Mouse (Mus musculus) right cerebral cortex, postnatal 10 days (tissue): ENCODE measurements around the gene Asap2.
A peak's percentile ranks its signal among the peaks of the same experiment; 100 is the strongest.

Source experiments
- DNase-seq, 2 experiments: peaks; one replicate each; pipeline ENCODE4 v3.0.0; 2021; ENCODE audit warnings: low spot score in 2 of 2

The Asap2 gene

DNA sequence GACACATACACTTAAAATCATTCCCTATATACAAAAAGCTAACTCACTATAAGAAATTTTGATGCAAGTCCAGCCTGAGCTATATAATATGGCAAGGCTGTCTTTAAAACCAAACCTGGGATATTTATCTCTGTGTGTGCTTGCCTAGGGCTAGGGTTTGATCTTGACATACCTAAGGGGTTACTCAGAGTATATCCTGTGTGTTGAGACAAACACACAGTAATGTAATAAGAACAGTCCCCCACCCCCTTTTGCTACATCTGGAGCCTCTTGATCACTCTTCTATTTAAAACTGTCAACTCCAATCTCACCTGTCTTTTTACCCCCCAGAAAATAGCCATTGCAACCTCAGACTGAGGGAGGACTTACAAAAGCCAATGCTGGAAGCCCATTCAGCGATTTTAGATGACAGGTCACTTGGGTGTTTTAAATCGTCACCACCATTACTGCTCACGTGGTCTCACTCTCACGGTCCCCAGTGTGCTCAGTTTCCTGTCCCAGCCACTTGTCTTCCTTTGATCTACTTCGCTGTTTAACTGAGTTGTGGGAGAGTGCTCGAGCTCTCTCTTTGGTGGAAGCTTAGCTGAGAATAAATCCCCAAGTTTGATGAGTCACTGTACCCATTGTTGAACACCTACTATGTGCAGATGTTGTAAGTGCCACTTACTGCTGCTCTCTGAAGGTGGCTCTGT, 176.8 kb downstream of the Asap2 start:
- no peak for DNase-seq

GRCm38 (mm10) chr12:21167741-21168140, 177.5 kb downstream of the Asap2 start:
- no peak for DNase-seq

DNA sequence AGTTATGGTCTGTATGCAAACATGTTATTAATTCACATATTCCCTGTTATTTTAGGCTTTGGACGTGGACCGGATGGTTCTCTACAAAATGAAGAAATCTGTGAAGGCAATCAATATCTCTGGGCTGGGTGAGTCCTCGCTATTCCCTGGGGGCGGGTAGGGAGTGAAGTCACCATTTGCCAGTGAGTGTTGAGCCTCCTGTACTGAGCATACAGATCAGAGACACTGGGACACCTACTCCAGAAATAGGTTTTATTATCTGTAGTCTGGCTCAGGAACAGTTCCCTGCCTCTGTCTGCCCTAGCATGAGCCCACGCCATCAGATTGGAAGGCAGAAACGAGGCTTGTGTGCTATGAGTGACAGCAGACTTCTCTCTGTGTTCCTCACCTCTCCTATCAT, 177.9 kb downstream of the Asap2 start:
- no peak for DNase-seq

- no peak for DNase-seq
Measured at GRCm38 (mm10) chr12:21171776-21172490, 181.7 kb downstream of the Asap2 start.

- no peak for DNase-seq
Measured at GRCm38 (mm10) chr12:21173847-21174412, 183.7 kb downstream of the Asap2 start.

GRCm38 (mm10) chr12:21176399-21176798, 186.1 kb downstream of the Asap2 start:
- DNase-seq = no peak

GRCm38 (mm10) chr12:21177123-21177698, 187.0 kb downstream of the Asap2 start:
- no peak for DNase-seq

DNA sequence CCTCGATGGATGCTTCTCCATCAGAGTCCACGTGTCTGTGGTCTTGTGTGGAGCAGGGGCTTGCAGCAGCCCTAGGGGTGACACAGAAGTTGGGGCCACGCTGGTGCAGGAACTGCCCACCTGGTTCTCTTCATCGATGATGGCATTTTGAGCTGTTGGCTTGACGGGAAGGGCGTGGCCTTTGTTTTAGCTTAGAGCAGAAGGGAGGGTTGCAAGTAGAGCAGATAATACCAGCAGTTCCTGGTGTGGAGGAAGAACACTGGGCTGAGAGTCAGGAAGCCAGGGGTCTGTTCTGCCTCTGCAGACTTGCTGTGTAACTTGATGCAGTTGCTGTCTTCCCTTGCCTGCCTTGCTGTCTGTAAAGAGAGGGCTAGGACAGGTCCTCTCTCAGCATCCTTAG, 189.8 kb downstream of the Asap2 start:
- DNase-seq = no peak

DNA sequence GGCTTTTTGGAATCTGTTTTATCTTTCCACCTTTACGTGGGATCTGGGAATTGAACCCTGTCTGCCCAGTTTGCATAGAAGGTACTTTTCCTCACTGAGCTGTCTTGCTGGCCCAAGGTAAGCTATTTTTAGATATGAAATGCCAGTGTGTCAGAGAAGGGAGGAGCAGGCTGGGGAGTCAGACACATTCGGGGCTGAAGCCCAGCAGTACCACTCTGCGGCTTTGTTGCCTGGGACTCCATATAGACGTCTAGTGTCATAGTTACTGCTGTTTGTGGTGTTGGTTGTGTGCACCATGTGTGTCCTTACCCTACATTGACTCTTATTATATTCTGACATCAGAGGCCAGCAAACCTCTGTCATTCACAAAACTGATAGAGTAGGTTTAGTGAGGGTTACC, 192.5 kb downstream of the Asap2 start:
- no peak for DNase-seq

DNA sequence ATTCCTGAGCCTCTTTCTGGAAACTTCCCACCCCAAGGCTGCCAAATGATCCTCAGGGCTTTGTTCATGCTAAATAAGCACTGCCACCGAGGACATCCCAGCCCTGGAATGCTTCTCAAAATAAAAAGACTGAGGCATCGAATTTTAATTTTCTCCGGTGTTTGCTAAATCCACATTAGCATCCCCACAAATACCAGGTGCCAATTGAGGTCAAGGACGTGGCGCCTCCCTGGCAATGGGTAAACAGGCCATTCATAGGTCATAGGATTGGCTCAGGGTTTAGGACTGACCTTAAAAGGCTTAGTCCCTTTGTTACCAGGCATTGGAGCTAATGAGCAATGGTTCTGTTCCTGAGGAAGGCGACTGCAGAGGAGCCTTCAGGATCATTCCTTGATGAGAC, 193.1 kb downstream of the Asap2 start:
- no peak for DNase-seq

- no peak for DNase-seq
Measured at GRCm38 (mm10) chr12:21186145-21186544, 195.9 kb downstream of the Asap2 start.

DNA sequence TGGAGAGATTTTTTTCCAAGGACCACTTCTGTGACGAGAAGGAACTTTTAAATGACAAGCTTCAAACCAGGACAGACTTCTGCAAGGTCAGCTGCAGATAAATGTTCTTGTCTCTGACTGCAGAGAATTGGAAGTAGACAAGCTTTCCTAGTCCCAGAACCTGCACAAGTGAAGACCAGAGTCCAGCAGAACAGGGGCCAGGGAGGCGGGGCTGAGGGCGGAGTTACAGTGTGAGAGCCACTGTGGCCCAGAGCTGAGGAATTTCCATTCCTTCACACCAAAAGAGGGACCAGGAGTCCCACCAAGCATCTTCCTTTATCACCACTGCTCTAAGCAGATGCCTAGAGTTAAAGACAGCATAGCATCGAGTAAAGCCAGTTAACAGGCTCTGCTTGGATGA, 198.6 kb downstream of the Asap2 start:
- no peak for DNase-seq

DNA sequence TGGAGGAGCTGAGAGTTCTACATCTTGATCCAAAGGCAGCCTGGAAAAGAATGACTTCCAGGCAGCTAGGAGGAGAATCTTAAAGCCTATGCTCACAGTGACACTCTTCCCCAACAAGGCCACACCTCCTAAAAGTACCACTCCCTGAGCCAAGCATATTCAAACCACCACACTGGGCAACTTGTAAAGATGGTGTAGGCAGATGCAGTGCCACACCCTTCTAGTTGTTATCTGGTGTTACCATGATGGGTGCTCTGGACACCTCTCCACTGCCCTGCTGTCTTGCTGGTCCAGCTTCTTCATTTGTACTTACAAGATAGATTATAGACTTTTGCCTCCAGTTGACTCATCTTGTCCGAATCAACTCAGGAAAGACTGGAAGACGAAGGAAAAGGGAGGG, 201.3 kb downstream of the Asap2 start:
- DNase-seq = no peak

DNA sequence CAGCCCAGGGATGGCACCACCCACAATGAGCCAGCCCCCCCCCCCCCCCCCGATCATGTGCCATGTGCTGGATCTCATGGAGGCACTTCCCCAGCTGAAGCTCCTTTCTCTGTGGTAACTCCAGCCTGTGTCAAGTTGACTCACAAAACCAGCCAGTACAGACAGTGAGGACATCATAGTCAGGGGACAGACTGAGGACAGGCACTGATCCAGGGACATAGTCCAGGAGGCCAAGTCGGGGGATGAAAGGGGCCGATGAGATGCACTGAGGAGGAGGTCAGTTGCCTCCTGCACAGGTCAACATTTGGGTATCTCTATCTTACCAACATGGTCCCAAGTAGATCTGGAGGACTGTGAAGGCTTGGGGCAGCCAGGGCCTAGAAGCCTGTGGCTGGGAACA, 205.2 kb downstream of the Asap2 start:
- no peak for DNase-seq

DNA sequence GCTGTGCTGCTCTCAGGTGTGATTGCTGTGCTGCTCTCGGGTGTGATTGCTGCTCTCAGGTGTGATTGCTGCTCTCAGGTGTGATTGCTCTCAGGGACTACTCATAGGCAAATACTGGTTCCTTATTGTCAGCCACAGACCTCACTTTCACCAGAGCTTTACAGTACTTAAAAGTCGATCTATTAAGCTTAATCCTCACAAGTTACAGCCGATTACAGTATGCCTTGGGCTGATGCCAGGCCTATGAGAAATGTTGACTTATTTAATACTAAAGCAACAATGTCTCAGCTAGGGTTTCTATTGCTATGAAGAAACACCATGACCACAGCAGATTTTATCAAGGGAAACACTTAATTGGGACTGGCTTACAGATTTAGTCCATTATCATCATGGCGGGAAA, 206.2 kb downstream of the Asap2 start:
- no peak for DNase-seq

- DNase-seq = no peak
Measured at GRCm38 (mm10) chr12:21200613-21201012, 210.4 kb downstream of the Asap2 start.

- no peak for DNase-seq
Measured at GRCm38 (mm10) chr12:21201485-21202269, 211.4 kb downstream of the Asap2 start.

- peak in 1 of 2 experiments; percentile 50 for DNase-seq
Measured at GRCm38 (mm10) chr12:21204701-21205312, 214.5 kb downstream of the Asap2 start.

- DNase-seq = no peak
Measured at GRCm38 (mm10) chr12:21205799-21206198, 215.5 kb downstream of the Asap2 start.

- no peak for DNase-seq
Measured at GRCm38 (mm10) chr12:21207422-21207821, 217.2 kb downstream of the Asap2 start.

GRCm38 (mm10) chr12:21208172-21208795, 218.0 kb downstream of the Asap2 start:
- DNase-seq = no peak
